Mouse (Mus musculus) C3H10T1/2 (cell line): Measurements from ENCODE around the gene Ssh1. TPM values are rescaled to one million over a fixed set of nuclear protein-coding genes. Genes with fewer than 3 reads are reported as not detected.

Experiments used
- polyA plus RNA-seq, 2 experiments: library from polyadenylated mRNA; unstranded; fragments of >200 nt; fragmentation: generic; extraction: Trizol; gene quantifications; one replicate each; pipeline ENCODE4 v1.2.1; 2012; ENCODE audit warnings: missing spikeins in 2 of 2

Ssh1 gene
- 1 to 10 TPM in 1 of 2 experiments, under 1 TPM in 1; 0.90 to 4.2 TPM for polyA plus RNA-seq

GRCm38 (mm10) chr5:113993487-113994465 lies at the start of gene Ssh1:
TSS of gene Ssh1 (minus strand) at chr5:113993894.

GRCm38 (mm10) chr5:114003542-114003941 lies 9.8 kb upstream of the Ssh1 start, which contains the start of gene Dao:
TSS of gene Dao (plus strand) at chr5:114003703.

GRCm38 (mm10) chr5:113908592-113909441 lies 84.9 kb downstream of the Ssh1 start, which contains the start of gene Coro1c:
TSS of gene Coro1c (minus strand) at chr5:113908758.

Other genes starting within 250 kb of the Ssh1 start
- 10 to 100 TPM; 16.2 to 23.0 TPM for gene Sart3, start 221.4 kb downstream of the Ssh1 start, polyA plus RNA-seq
- gene Iscu, start 221.1 kb downstream of the Ssh1 start, polyA plus RNA-seq: 100 to 1,000 TPM in 1 of 2 experiments, 10 to 100 TPM in 1; 55.5 to 104 TPM
- 10 to 100 TPM in 1 of 2 experiments, 1 to 10 TPM in 1; 8.0 to 30.4 TPM for gene Tmem119, start 193.4 kb downstream of the Ssh1 start, polyA plus RNA-seq
- gene Selplg, start 161.2 kb downstream of the Ssh1 start, polyA plus RNA-seq: not detected
- 10 to 100 TPM; 25.0 to 48.5 TPM for gene Coro1c, start 85.1 kb downstream of the Ssh1 start, polyA plus RNA-seq
- under 1 TPM in 1 of 2 experiments, not detected in 1; 0.04 TPM for gene Dao, start 9.8 kb upstream of the Ssh1 start, polyA plus RNA-seq
- 10 to 100 TPM in 1 of 2 experiments, 1 to 10 TPM in 1; 4.8 to 18.7 TPM for gene Usp30, start 71.6 kb upstream of the Ssh1 start, polyA plus RNA-seq
- under 1 TPM; 0.04 to 0.05 TPM for gene Svop, start 97.7 kb upstream of the Ssh1 start, polyA plus RNA-seq
- 1 to 10 TPM; 1.4 TPM for gene Alkbh2, start 134.3 kb upstream of the Ssh1 start, polyA plus RNA-seq
- 1 to 10 TPM; 2.7 to 9.9 TPM for gene Ung, start 136.5 kb upstream of the Ssh1 start, polyA plus RNA-seq
- under 1 TPM; 0.04 to 0.41 TPM for gene Acacb, start 152.6 kb upstream of the Ssh1 start, polyA plus RNA-seq